Mouse (Mus musculus): ENCODE measurements around the gene Tfe3. TPM values are rescaled to one million over a fixed set of nuclear protein-coding genes. Genes with fewer than 3 reads are reported as not detected.
A peak's percentile ranks its signal among the peaks of the same experiment; 100 is the strongest.

Gene Tfe3
- polyA plus RNA-seq, 1 experiment from 2014 or later, result 22.3 TPM

GRCm38 (mm10) chrX:7764657-7765280, 2.4 kb downstream of the Tfe3 start:
- peak overlapping the region; percentile 57 for H3K4me3 ChIP-seq (ENCODE audit: low read depth, low read length)
- no peaks in the 10 kb centered on the region for H3K9me3 ChIP-seq (ENCODE audit: control insufficient read depth, low read depth, low read length)
- 24% methylated on average over 9 of the region's 9 CpGs for WGBS
- no peaks in the 10 kb centered on the region for H3K27me3 ChIP-seq (ENCODE audit: control insufficient read depth, insufficient read depth, low read length)
- H3K27ac ChIP-seq (ENCODE audit: low read length), result no peak overlapping the region
- ATAC-seq (ENCODE audit: insufficient number of reproducible peaks, insufficient read depth, low FRiP score, low read depth), result no peak
- H3K36me3 ChIP-seq (ENCODE audit: control insufficient read depth, insufficient read depth, low read length), result peaks cover 4% of the 10 kb centered on the region; the same call in 1 of the 2 replicates
- H3K4me1 ChIP-seq (ENCODE audit: control insufficient read depth, insufficient read depth, low read length), result no peaks in the 10 kb centered on the region
- H3K9ac ChIP-seq (replicated peaks; ENCODE audit: low read depth, low read length), result no peak overlapping the region
- peak overlapping the region; percentile 57 for H3K4me2 ChIP-seq (replicated peaks; ENCODE audit: low read depth, low read length)

GRCm38 (mm10) chrX:7765281-7765670, 2.9 kb downstream of the Tfe3 start:
- Histone ChIP-seq H3K4me1 (ENCODE audit: control insufficient read depth, insufficient read depth, low read length) (no peaks in the 10 kb centered on the region), H3K9ac (replicated peaks; ENCODE audit: low read depth, low read length) (peak overlapping the region; percentile 6; the same call in 1 of the 2 replicates), H3K9me3 (ENCODE audit: control insufficient read depth, low read depth, low read length) (no peaks in the 10 kb centered on the region), H3K4me2 (replicated peaks; ENCODE audit: low read depth, low read length) (peak overlapping the region; percentile 57), H3K27ac (ENCODE audit: low read length) (no peak overlapping the region), H3K27me3 (ENCODE audit: control insufficient read depth, insufficient read depth, low read length) (no peaks in the 10 kb centered on the region), H3K36me3 (ENCODE audit: control insufficient read depth, insufficient read depth, low read length) (peaks cover 4% of the 10 kb centered on the region; the same call in 1 of the 2 replicates), H3K4me3 (ENCODE audit: low read depth, low read length) (peak overlapping the region; percentile 6; the same call in 1 of the 2 replicates)
- WGBS, result 24% methylated on average over 13 of the region's 13 CpGs
- no peak for ATAC-seq (ENCODE audit: insufficient number of reproducible peaks, insufficient read depth, low FRiP score, low read depth)

DNA sequence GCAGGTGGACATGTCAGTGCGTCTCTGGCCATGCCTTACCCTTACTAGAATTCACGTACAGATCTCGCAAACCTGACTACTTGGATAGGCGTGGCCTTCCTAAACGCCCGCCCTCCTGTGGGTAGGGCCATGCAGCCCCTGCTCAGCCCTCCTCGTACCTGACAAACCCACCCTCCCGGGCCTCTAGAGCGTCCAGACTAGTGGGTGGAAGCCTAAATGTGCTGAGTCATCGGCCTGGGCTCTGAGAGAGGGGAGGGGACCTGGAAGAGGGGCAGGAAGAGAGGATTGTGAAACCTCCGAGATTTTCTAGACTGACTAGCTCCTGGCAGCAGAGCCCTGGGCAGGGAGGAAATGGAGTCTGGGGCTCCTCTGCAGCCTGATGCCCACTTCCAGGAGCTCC, 3.4 kb downstream of the Tfe3 start:
- H3K27ac ChIP-seq (ENCODE audit: low read length), result no peak overlapping the region
- no peaks in the 10 kb centered on the region for H3K4me1 ChIP-seq (ENCODE audit: control insufficient read depth, insufficient read depth, low read length)
- no peaks in the 10 kb centered on the region for H3K9me3 ChIP-seq (ENCODE audit: control insufficient read depth, low read depth, low read length)
- H3K36me3 ChIP-seq (ENCODE audit: control insufficient read depth, insufficient read depth, low read length), result peaks cover 6% of the 10 kb centered on the region; the same call in 1 of the 2 replicates
- 18% methylated on average over 11 of the region's 11 CpGs for WGBS
- H3K27me3 ChIP-seq (ENCODE audit: control insufficient read depth, insufficient read depth, low read length), result no peaks in the 10 kb centered on the region
- ATAC-seq (ENCODE audit: insufficient number of reproducible peaks, insufficient read depth, low FRiP score, low read depth), result peak; percentile 75
- peak overlapping the region; percentile 57 for H3K4me2 ChIP-seq (replicated peaks; ENCODE audit: low read depth, low read length)
- peak overlapping the region; percentile 6; the same call in 1 of the 2 replicates for H3K4me3 ChIP-seq (ENCODE audit: low read depth, low read length)
- peak overlapping the region; percentile 6; the same call in 1 of the 2 replicates for H3K9ac ChIP-seq (replicated peaks; ENCODE audit: low read depth, low read length)

GRCm38 (mm10) chrX:7769302-7770017, 7.1 kb downstream of the Tfe3 start:
- H3K4me1 ChIP-seq (ENCODE audit: control insufficient read depth, insufficient read depth, low read length), result no peaks in the 10 kb centered on the region
- no peaks in the 10 kb centered on the region for H3K27me3 ChIP-seq (ENCODE audit: control insufficient read depth, insufficient read depth, low read length)
- no peak overlapping the region for H3K4me3 ChIP-seq (ENCODE audit: low read depth, low read length)
- 79% methylated on average over 7 of the region's 7 CpGs for WGBS
- no peak for ATAC-seq (ENCODE audit: insufficient number of reproducible peaks, insufficient read depth, low FRiP score, low read depth)
- peaks cover 14% of the 10 kb centered on the region; the same call in 1 of the 2 replicates for H3K36me3 ChIP-seq (ENCODE audit: control insufficient read depth, insufficient read depth, low read length)
- no peaks in the 10 kb centered on the region for H3K9me3 ChIP-seq (ENCODE audit: control insufficient read depth, low read depth, low read length)
- no peak overlapping the region for H3K4me2 ChIP-seq (replicated peaks; ENCODE audit: low read depth, low read length)
- H3K27ac ChIP-seq (ENCODE audit: low read length), result no peak overlapping the region
- H3K9ac ChIP-seq (replicated peaks; ENCODE audit: low read depth, low read length), result no peak overlapping the region

- Histone ChIP-seq H3K4me3 (ENCODE audit: low read depth, low read length) (no peak overlapping the region), H3K4me2 (replicated peaks; ENCODE audit: low read depth, low read length) (no peak overlapping the region), H3K36me3 (ENCODE audit: control insufficient read depth, insufficient read depth, low read length) (peaks cover 11% of the 10 kb centered on the region; the same call in 1 of the 2 replicates), H3K9ac (replicated peaks; ENCODE audit: low read depth, low read length) (no peak overlapping the region), H3K27me3 (ENCODE audit: control insufficient read depth, insufficient read depth, low read length) (no peaks in the 10 kb centered on the region), H3K4me1 (ENCODE audit: control insufficient read depth, insufficient read depth, low read length) (no peaks in the 10 kb centered on the region), H3K27ac (ENCODE audit: low read length) (no peak overlapping the region), H3K9me3 (ENCODE audit: control insufficient read depth, low read depth, low read length) (no peaks in the 10 kb centered on the region)
- no peak for ATAC-seq (ENCODE audit: insufficient number of reproducible peaks, insufficient read depth, low FRiP score, low read depth)
- WGBS, result 57% methylated on average over 2 of the region's 2 CpGs
Observed at GRCm38 (mm10) chrX:7772766-7773165, 10.4 kb downstream of the Tfe3 start.

GRCm38 (mm10) chrX:7775501-7776205, 13.3 kb downstream of the Tfe3 start:
- Histone ChIP-seq H3K4me1 (ENCODE audit: control insufficient read depth, insufficient read depth, low read length) (no peaks in the 10 kb centered on the region), H3K9ac (replicated peaks; ENCODE audit: low read depth, low read length) (no peak overlapping the region), H3K36me3 (ENCODE audit: control insufficient read depth, insufficient read depth, low read length) (peaks cover 8% of the 10 kb centered on the region; the same call in 1 of the 2 replicates), H3K9me3 (ENCODE audit: control insufficient read depth, low read depth, low read length) (no peaks in the 10 kb centered on the region), H3K27ac (ENCODE audit: low read length) (no peak overlapping the region), H3K4me2 (replicated peaks; ENCODE audit: low read depth, low read length) (no peak overlapping the region), H3K27me3 (ENCODE audit: control insufficient read depth, insufficient read depth, low read length) (no peaks in the 10 kb centered on the region), H3K4me3 (ENCODE audit: low read depth, low read length) (no peak overlapping the region)
- no peak for ATAC-seq (ENCODE audit: insufficient number of reproducible peaks, insufficient read depth, low FRiP score, low read depth)
- 75% methylated on average over 9 of the region's 9 CpGs for WGBS

- Histone ChIP-seq H3K4me2 (replicated peaks; ENCODE audit: low read depth, low read length) (no peak overlapping the region), H3K4me1 (ENCODE audit: control insufficient read depth, insufficient read depth, low read length) (no peaks in the 10 kb centered on the region), H3K27ac (ENCODE audit: low read length) (no peak overlapping the region), H3K36me3 (ENCODE audit: control insufficient read depth, insufficient read depth, low read length) (peaks cover 5% of the 10 kb centered on the region; the same call in 1 of the 2 replicates), H3K4me3 (ENCODE audit: low read depth, low read length) (no peak overlapping the region), H3K27me3 (ENCODE audit: control insufficient read depth, insufficient read depth, low read length) (no peaks in the 10 kb centered on the region), H3K9me3 (ENCODE audit: control insufficient read depth, low read depth, low read length) (no peaks in the 10 kb centered on the region), H3K9ac (replicated peaks; ENCODE audit: low read depth, low read length) (no peak overlapping the region)
- 47% methylated on average over 8 of the region's 8 CpGs for WGBS
- peak; percentile 33; the same call in 1 of the 2 replicates for ATAC-seq (ENCODE audit: insufficient number of reproducible peaks, insufficient read depth, low FRiP score, low read depth)
Observed at GRCm38 (mm10) chrX:7776329-7777082, 14.1 kb downstream of the Tfe3 start.

Measured in stomach, embryonic 14.5 days (tissue).